Mouse (Mus musculus): ENCODE measurements at regions not wholly inside any gene's neighbourhood (a gene's known extent, or its start where the extent isn't known, plus 50 kb on each side); places are given as distances from the start of the nearest gene placed in this dataset.
A peak's percentile ranks its signal among the peaks of the same experiment; 100 is the strongest.

- WGBS: 97% methylated on average over 2 of the region's 2 CpGs
- Histone ChIP-seq H3K36me3 (ENCODE audit: control insufficient read depth, insufficient read depth, low read length) (no peaks in the 10 kb centered on the region), H3K27me3 (replicated peaks; ENCODE audit: control insufficient read depth, insufficient read depth, low read length) (no peaks in the 10 kb centered on the region), H3K4me3 (ENCODE audit: insufficient read depth, low read depth, low read length) (no peak overlapping the region), H3K27ac (ENCODE audit: insufficient read depth, low read depth, low read length) (no peak overlapping the region), H3K4me1 (ENCODE audit: control insufficient read depth, insufficient read depth, low read length) (no peaks in the 10 kb centered on the region)
- no peak for DNase-seq
- no peak; the same call in 1 of the 2 replicates for TF ChIP-seq CTCF (conservative IDR thresholded peaks at IDR 0.05; ENCODE audit: insufficient read depth, insufficient read length, low read depth, low read length)
- no peak for TF ChIP-seq POLR2A (IDR thresholded peaks at IDR 0.05; ENCODE audit: low read depth, low read length)
Observed at GRCm38 (mm10) chr4:142967604-142968003, 245.2 kb downstream of the Prdm2 start.

- TF ChIP-seq POLR2A (IDR thresholded peaks at IDR 0.05; ENCODE audit: low read depth, low read length) (no peak), CTCF (conservative IDR thresholded peaks at IDR 0.05; ENCODE audit: insufficient read depth, insufficient read length, low read depth, low read length) (no peak)
- H3K4me3 ChIP-seq (ENCODE audit: insufficient read depth, low read depth, low read length): no peak overlapping the region
- no peak for DNase-seq
- H3K36me3 ChIP-seq (ENCODE audit: control insufficient read depth, insufficient read depth, low read length): no peaks in the 10 kb centered on the region
- H3K27me3 ChIP-seq (replicated peaks; ENCODE audit: control insufficient read depth, insufficient read depth, low read length): no peaks in the 10 kb centered on the region
- H3K4me1 ChIP-seq (ENCODE audit: control insufficient read depth, insufficient read depth, low read length): no peaks in the 10 kb centered on the region
- 69% methylated on average over 8 of the region's 8 CpGs for WGBS
- no peak overlapping the region for H3K27ac ChIP-seq (ENCODE audit: insufficient read depth, low read depth, low read length)
Observed at GRCm38 (mm10) chr4:142956832-142957429, 255.9 kb downstream of the Prdm2 start.

DNA sequence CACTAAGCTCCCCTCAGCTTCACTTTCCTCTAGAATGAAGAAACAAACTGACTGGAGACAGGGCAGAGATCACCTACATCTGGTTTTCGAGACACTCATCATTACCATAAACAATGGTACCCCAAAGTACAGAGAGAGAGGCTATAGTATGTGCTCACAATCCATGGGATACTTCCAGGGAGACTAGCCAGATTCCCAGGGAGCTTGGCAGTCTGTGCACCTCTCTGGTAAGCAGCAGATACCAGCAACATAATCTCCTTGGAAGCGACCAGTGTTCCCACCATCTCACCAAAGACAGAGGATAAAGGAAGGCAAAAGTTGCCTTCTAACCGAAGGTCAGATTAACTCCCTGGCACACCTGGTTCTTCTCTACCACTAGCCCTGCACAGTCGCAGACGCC is 256.4 kb downstream of the Prdm2 start:
- Histone ChIP-seq H3K36me3 (ENCODE audit: control insufficient read depth, insufficient read depth, low read length) (no peaks in the 10 kb centered on the region), H3K4me1 (ENCODE audit: control insufficient read depth, insufficient read depth, low read length) (no peaks in the 10 kb centered on the region), H3K27me3 (replicated peaks; ENCODE audit: control insufficient read depth, insufficient read depth, low read length) (no peaks in the 10 kb centered on the region), H3K27ac (ENCODE audit: insufficient read depth, low read depth, low read length) (no peak overlapping the region), H3K4me3 (ENCODE audit: insufficient read depth, low read depth, low read length) (no peak overlapping the region)
- DNase-seq: no peak
- TF ChIP-seq CTCF (conservative IDR thresholded peaks at IDR 0.05; ENCODE audit: insufficient read depth, insufficient read length, low read depth, low read length): no peak
- TF ChIP-seq POLR2A (IDR thresholded peaks at IDR 0.05; ENCODE audit: low read depth, low read length): no peak
- 85% methylated on average over 5 of the region's 5 CpGs for WGBS

GRCm38 (mm10) chr4:142953724-142954123 is 259.1 kb downstream of the Prdm2 start:
- H3K4me3 ChIP-seq (ENCODE audit: insufficient read depth, low read depth, low read length): no peak overlapping the region
- TF ChIP-seq CTCF (conservative IDR thresholded peaks at IDR 0.05; ENCODE audit: insufficient read depth, insufficient read length, low read depth, low read length) (no peak), POLR2A (IDR thresholded peaks at IDR 0.05; ENCODE audit: low read depth, low read length) (no peak)
- H3K36me3 ChIP-seq (ENCODE audit: control insufficient read depth, insufficient read depth, low read length): no peaks in the 10 kb centered on the region
- H3K27ac ChIP-seq (ENCODE audit: insufficient read depth, low read depth, low read length): no peak overlapping the region
- H3K4me1 ChIP-seq (ENCODE audit: control insufficient read depth, insufficient read depth, low read length): no peaks in the 10 kb centered on the region
- H3K27me3 ChIP-seq (replicated peaks; ENCODE audit: control insufficient read depth, insufficient read depth, low read length): no peaks in the 10 kb centered on the region
- no peak for DNase-seq
- WGBS: 73% methylated on average over 9 of the region's 9 CpGs

GRCm38 (mm10) chr4:142952879-142953278 is 259.9 kb downstream of the Prdm2 start:
- no peak for DNase-seq
- H3K27ac ChIP-seq (ENCODE audit: insufficient read depth, low read depth, low read length): no peak overlapping the region
- H3K27me3 ChIP-seq (replicated peaks; ENCODE audit: control insufficient read depth, insufficient read depth, low read length): no peaks in the 10 kb centered on the region
- no peak overlapping the region for H3K4me3 ChIP-seq (ENCODE audit: insufficient read depth, low read depth, low read length)
- H3K4me1 ChIP-seq (ENCODE audit: control insufficient read depth, insufficient read depth, low read length): no peaks in the 10 kb centered on the region
- no peaks in the 10 kb centered on the region for H3K36me3 ChIP-seq (ENCODE audit: control insufficient read depth, insufficient read depth, low read length)
- TF ChIP-seq POLR2A (IDR thresholded peaks at IDR 0.05; ENCODE audit: low read depth, low read length): no peak
- 0 out of 2 replicates have a peak, but pooled peaks have one; percentile 4 for TF ChIP-seq CTCF (conservative IDR thresholded peaks at IDR 0.05; ENCODE audit: insufficient read depth, insufficient read length, low read depth, low read length)
- 61% methylated on average over 1 of the region's 1 CpGs for WGBS

DNA sequence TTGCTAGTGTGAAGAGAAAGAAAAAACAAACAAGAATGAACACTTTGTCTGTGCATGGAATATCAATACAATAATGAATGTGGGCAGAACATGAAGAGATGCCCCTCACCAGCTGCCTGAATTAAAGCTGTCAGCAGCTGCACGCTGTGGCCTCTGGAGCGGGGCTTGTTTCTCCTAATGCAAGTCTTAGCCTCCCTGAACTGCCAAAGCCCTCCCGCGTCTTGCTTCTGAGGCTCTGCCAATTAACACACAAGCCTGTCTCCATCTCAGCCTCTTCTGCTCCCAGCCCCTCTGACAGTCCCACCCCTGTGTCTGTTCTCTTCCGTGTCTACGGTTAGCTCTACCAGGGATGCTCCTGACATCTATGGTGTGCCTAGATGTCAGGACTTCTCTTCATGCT is 265.1 kb downstream of the Prdm2 start:
- no peak for DNase-seq
- 76% methylated on average over 6 of the region's 6 CpGs for WGBS

DNA sequence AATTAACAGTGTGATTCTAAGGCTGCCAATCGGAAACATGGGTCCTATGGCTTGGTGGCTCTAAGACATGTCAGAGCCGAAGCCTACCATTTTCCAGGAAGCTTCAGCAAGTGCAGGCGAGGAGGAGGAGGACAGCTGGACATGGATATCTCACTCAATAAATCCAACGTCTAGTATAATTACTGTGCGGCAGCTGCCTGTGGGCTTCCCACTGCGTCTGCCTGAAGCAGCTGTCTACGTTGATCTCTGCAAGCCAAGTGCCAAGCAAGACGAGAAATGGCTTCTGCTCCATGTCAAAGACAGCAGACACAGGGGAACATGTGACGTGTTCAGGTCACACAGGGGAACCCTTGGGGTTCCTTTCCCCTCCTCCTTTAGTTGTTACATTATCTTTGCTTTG is 279.2 kb downstream of the Prdm2 start:
- no peak overlapping the region for H3K4me3 ChIP-seq (ENCODE audit: insufficient read depth, low read depth, low read length)
- no peaks in the 10 kb centered on the region for H3K27me3 ChIP-seq (replicated peaks; ENCODE audit: control insufficient read depth, insufficient read depth, low read length)
- no peak for DNase-seq
- no peaks in the 10 kb centered on the region for H3K4me1 ChIP-seq (ENCODE audit: control insufficient read depth, insufficient read depth, low read length)
- TF ChIP-seq POLR2A (IDR thresholded peaks at IDR 0.05; ENCODE audit: low read depth, low read length) (no peak), CTCF (conservative IDR thresholded peaks at IDR 0.05; ENCODE audit: insufficient read depth, insufficient read length, low read depth, low read length) (no peak)
- WGBS: 62% methylated on average over 9 of the region's 9 CpGs
- no peaks in the 10 kb centered on the region for H3K36me3 ChIP-seq (ENCODE audit: control insufficient read depth, insufficient read depth, low read length)
- H3K27ac ChIP-seq (ENCODE audit: insufficient read depth, low read depth, low read length): no peak overlapping the region

More for the DNA sequence above, 265.1 kb downstream of the Prdm2 start:
- H3K4me3 ChIP-seq (ENCODE audit: insufficient read depth, low read depth, low read length): no peak overlapping the region
- H3K4me1 ChIP-seq (ENCODE audit: control insufficient read depth, insufficient read depth, low read length): no peaks in the 10 kb centered on the region
- H3K27ac ChIP-seq (ENCODE audit: insufficient read depth, low read depth, low read length): no peak overlapping the region
- no peaks in the 10 kb centered on the region for H3K27me3 ChIP-seq (replicated peaks; ENCODE audit: control insufficient read depth, insufficient read depth, low read length)
- no peaks in the 10 kb centered on the region for H3K36me3 ChIP-seq (ENCODE audit: control insufficient read depth, insufficient read depth, low read length)
- TF ChIP-seq POLR2A (IDR thresholded peaks at IDR 0.05; ENCODE audit: low read depth, low read length) (no peak), CTCF (conservative IDR thresholded peaks at IDR 0.05; ENCODE audit: insufficient read depth, insufficient read length, low read depth, low read length) (no peak)
